Mouse (Mus musculus) embryonic facial prominence, embryonic 14.5 days (tissue): ENCODE data around the gene Itgam. TPM values are rescaled to one million over a fixed set of nuclear protein-coding genes. Genes with fewer than 3 reads are reported as not detected.

Experiments used
- ATAC-seq: fragments of 200-750 bp; cut with Nextera tagmentation; 2 replicates; pipeline ENCODE4 v1.8.0; 2017; ENCODE audit warnings: low read depth, moderate number of reproducible peaks, moderate TSS enrichment
- DNase-seq: peaks from one replicate; pipeline ENCODE4 v3.0.0-alpha.2; 2015; ENCODE audit warnings: low spot score
- H3K27ac ChIP-seq: fragments of 300-500 bp; sonication (generic); replicated peaks from 2 replicates; pipeline ENCODE4 v1.5.1; 2014; ENCODE audit warnings: low read depth, mild to moderate bottlenecking, low read length, moderate library complexity
- H3K27me3 ChIP-seq: fragments of 300-500 bp; sonication (generic); replicated peaks from 2 replicates; pipeline ENCODE4 v1.6.1; 2014; ENCODE audit warnings: low read length; ENCODE audit not compliant: control insufficient read depth, insufficient read depth
- H3K36me3 ChIP-seq: fragments of 300-500 bp; sonication (generic); 2 replicates; pipeline ENCODE4 v1.6.1; 2014; ENCODE audit warnings: low read length, mixed read lengths; ENCODE audit not compliant: control insufficient read depth, insufficient read depth
- H3K4me1 ChIP-seq: fragments of 300-500 bp; sonication (generic); 2 replicates; pipeline ENCODE4 v1.6.1; 2014; ENCODE audit warnings: antibody characterized with exemption, low read length; ENCODE audit not compliant: control insufficient read depth, insufficient read depth
- H3K4me2 ChIP-seq: fragments of 300-500 bp; sonication (generic); 2 replicates; pipeline ENCODE4 v1.6.1; 2014; ENCODE audit warnings: low read depth, mild to moderate bottlenecking, low read length, moderate library complexity, mixed read lengths
- H3K4me3 ChIP-seq: fragments of 300-500 bp; sonication (generic); 2 replicates; pipeline ENCODE4 v1.5.1; 2014; ENCODE audit warnings: low read depth, mild to moderate bottlenecking, low read length
- H3K9ac ChIP-seq: fragments of 300-500 bp; sonication (generic); 2 replicates; pipeline ENCODE4 v1.6.1; 2014; ENCODE audit warnings: low read depth, mild to moderate bottlenecking, low read length, moderate library complexity, mixed read lengths
- H3K9me3 ChIP-seq: fragments of 300-500 bp; sonication (generic); 2 replicates; pipeline ENCODE4 v1.6.1; 2016; ENCODE audit warnings: low read length; ENCODE audit not compliant: control insufficient read depth
- WGBS: fragments of 180-500 bp; shearing (Covaris S2); extraction: QIAGEN DNeasy Blood & Tissue Kit; methylation state at CpG from one replicate; pipeline ENCODE4 v1.1.7; 2014; 5-methylcytosine and 5-hydroxymethylcytosine counted together
- polyA plus RNA-seq: library from polyadenylated mRNA; unstranded; fragments of >200 nt; fragmentation: Nextera tagmentation; extraction: Ambion mirVana; gene quantifications from 2 replicates; pipeline ENCODE4 v1.2.1, GENCODE M21; 2014

Gene Itgam
- polyA plus RNA-seq, 1 experiment from 2014 or later: 1.0 TPM

GRCm38 (mm10) chr7:128063211-128063781 is 856 bp downstream of the Itgam start:
- Histone ChIP-seq H3K36me3 (no peaks in the 10 kb centered on the region), H3K4me2 (no peak overlapping the region), H3K9me3 (no peaks in the 10 kb centered on the region), H3K27me3 (no peaks in the 10 kb centered on the region), H3K4me1 (no peaks in the 10 kb centered on the region), H3K9ac (no peak overlapping the region), H3K4me3 (no peak overlapping the region), H3K27ac (no peak overlapping the region)
- WGBS: 76% methylated on average over 6 of the region's 6 CpGs
- no peak for DNase-seq
- ATAC-seq: no peak

- WGBS: 79% methylated on average over 5 of the region's 5 CpGs
- DNase-seq (no peak), ATAC-seq (no peak)
- Histone ChIP-seq H3K27me3 (no peaks in the 10 kb centered on the region), H3K9ac (no peak overlapping the region), H3K4me1 (no peaks in the 10 kb centered on the region), H3K27ac (no peak overlapping the region), H3K36me3 (no peaks in the 10 kb centered on the region), H3K4me3 (no peak overlapping the region), H3K4me2 (no peak overlapping the region), H3K9me3 (no peaks in the 10 kb centered on the region)
Measured at GRCm38 (mm10) chr7:128065547-128065946, 3.1 kb downstream of the Itgam start.

- ATAC-seq (no peak), DNase-seq (no peak)
- H3K4me1 ChIP-seq: no peaks in the 10 kb centered on the region
Measured at GRCm38 (mm10) chr7:128067847-128068246, 5.4 kb downstream of the Itgam start.

GRCm38 (mm10) chr7:128069844-128070243 is 7.4 kb downstream of the Itgam start:
- Histone ChIP-seq H3K27ac (no peak overlapping the region), H3K36me3 (no peaks in the 10 kb centered on the region), H3K9ac (no peak overlapping the region), H3K4me3 (no peak overlapping the region), H3K27me3 (no peaks in the 10 kb centered on the region), H3K9me3 (no peaks in the 10 kb centered on the region), H3K4me2 (no peak overlapping the region), H3K4me1 (no peaks in the 10 kb centered on the region)
- DNase-seq: no peak
- ATAC-seq: no peak
- WGBS: 73% methylated on average over 2 of the region's 2 CpGs

More at GRCm38 (mm10) chr7:128067847-128068246, 5.4 kb downstream of the Itgam start:
- Histone ChIP-seq H3K36me3 (no peaks in the 10 kb centered on the region), H3K9me3 (no peaks in the 10 kb centered on the region), H3K4me2 (no peak overlapping the region), H3K27me3 (no peaks in the 10 kb centered on the region), H3K4me3 (no peak overlapping the region), H3K9ac (no peak overlapping the region), H3K27ac (no peak overlapping the region)
- WGBS: 73% methylated on average over 3 of the region's 3 CpGs

GRCm38 (mm10) chr7:128071816-128072215 is 9.4 kb downstream of the Itgam start:
- H3K4me2 ChIP-seq: no peak overlapping the region
- no peaks in the 10 kb centered on the region for H3K9me3 ChIP-seq
- 80% methylated on average over 4 of the region's 4 CpGs for WGBS
- H3K4me3 ChIP-seq: no peak overlapping the region
- no peaks in the 10 kb centered on the region for H3K36me3 ChIP-seq
- no peak overlapping the region for H3K9ac ChIP-seq
- H3K27ac ChIP-seq: no peak overlapping the region
- H3K4me1 ChIP-seq: no peaks in the 10 kb centered on the region
- no peak for DNase-seq
- ATAC-seq: no peak
- H3K27me3 ChIP-seq: no peaks in the 10 kb centered on the region

- H3K36me3 ChIP-seq: no peaks in the 10 kb centered on the region
- no peak overlapping the region for H3K4me2 ChIP-seq
- H3K27me3 ChIP-seq: no peaks in the 10 kb centered on the region
- 77% methylated on average over 8 of the region's 8 CpGs for WGBS
- no peak overlapping the region for H3K9ac ChIP-seq
- DNase-seq (no peak), ATAC-seq (no peak)
- no peak overlapping the region for H3K27ac ChIP-seq
- no peaks in the 10 kb centered on the region for H3K4me1 ChIP-seq
- no peaks in the 10 kb centered on the region for H3K9me3 ChIP-seq
- H3K4me3 ChIP-seq: no peak overlapping the region
Measured at GRCm38 (mm10) chr7:128080012-128080411, 17.6 kb downstream of the Itgam start.

GRCm38 (mm10) chr7:128089141-128089540 is 26.7 kb downstream of the Itgam start:
- Histone ChIP-seq H3K36me3 (no peaks in the 10 kb centered on the region), H3K4me3 (no peak overlapping the region), H3K9me3 (no peaks in the 10 kb centered on the region), H3K9ac (no peak overlapping the region), H3K4me1 (no peaks in the 10 kb centered on the region), H3K27me3 (no peaks in the 10 kb centered on the region), H3K27ac (no peak overlapping the region), H3K4me2 (no peak overlapping the region)
- ATAC-seq (no peak), DNase-seq (no peak)
- WGBS: 81% methylated on average over 7 of the region's 7 CpGs

- no peak for DNase-seq
- ATAC-seq: no peak
- Histone ChIP-seq H3K4me1 (no peaks in the 10 kb centered on the region), H3K36me3 (no peaks in the 10 kb centered on the region), H3K4me2 (no peak overlapping the region), H3K27me3 (no peaks in the 10 kb centered on the region), H3K27ac (no peak overlapping the region), H3K9ac (no peak overlapping the region), H3K9me3 (no peaks in the 10 kb centered on the region), H3K4me3 (no peak overlapping the region)
- 77% methylated on average over 1 of the region's 1 CpGs for WGBS
Measured at GRCm38 (mm10) chr7:128098135-128098534, 35.7 kb downstream of the Itgam start.

- Histone ChIP-seq H3K9me3 (no peaks in the 10 kb centered on the region), H3K4me2 (no peak overlapping the region), H3K27ac (no peak overlapping the region), H3K9ac (no peak overlapping the region), H3K4me1 (no peaks in the 10 kb centered on the region), H3K4me3 (no peak overlapping the region), H3K36me3 (no peaks in the 10 kb centered on the region), H3K27me3 (no peaks in the 10 kb centered on the region)
- ATAC-seq (no peak), DNase-seq (no peak)
- WGBS: 46% methylated on average over 2 of the region's 2 CpGs
Measured at GRCm38 (mm10) chr7:128100742-128101357, 38.4 kb downstream of the Itgam start.
